Mouse (Mus musculus) CD4-positive naive resting alpha-beta T cell, adult 76 days (primary cell): ENCODE measurements around the gene Vmn1r213. TPM values are rescaled to one million over a fixed set of nuclear protein-coding genes. Genes with fewer than 3 reads are reported as not detected.

Experiments
- total RNA-seq: library from RNA; stranded (reverse); gene quantifications from one replicate; pipeline ENCODE4 v1.2.4, GENCODE M21; 2023

Vmn1r213 gene
- not detected for total RNA-seq

DNA sequence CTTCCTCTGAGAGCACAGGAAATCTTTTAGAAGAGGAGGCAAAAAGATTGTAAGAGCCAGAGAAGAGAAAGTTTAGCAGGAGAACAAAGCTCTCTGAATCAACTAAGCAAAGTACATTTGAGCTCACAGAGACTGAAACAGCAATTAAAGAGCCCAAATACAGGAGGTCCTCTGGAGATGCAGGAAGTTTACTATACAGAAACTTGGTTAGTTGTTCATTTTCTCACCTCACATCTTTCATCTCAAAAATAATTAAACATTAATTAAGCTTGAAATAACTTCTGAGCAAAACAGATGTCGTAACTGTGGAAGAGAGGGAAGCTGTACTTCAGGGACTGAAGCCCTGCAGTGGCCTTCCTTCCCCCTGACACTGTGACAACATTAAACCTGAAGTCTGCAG, at the start of gene Vmn1r213:
Vmn1r213 (plus strand) TSS at position 301 of the 400 bp plus-strand sequence.

DNA sequence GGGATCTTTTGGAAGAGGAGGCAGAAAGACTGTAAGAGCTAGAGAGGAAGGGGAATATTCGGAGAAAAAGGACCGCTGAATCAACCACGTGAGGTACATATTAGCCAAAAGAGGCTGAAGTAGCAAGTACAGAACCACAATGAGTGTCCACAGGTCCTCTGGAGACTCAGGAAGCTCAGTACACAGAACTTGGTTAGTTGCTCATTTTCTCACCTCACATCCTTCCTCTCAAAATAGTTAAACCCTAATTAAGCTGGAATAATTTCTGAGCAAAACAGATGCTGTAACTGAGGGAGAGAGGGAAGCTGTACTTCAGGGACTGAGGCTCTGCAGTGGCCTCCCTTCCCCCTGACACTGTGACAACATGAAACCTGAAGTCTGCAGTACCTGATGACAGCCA, 22.7 kb downstream of the Vmn1r213 start, which contains the start of gene Vmn1r214:
Vmn1r214 (plus strand) TSS at position 301 of the 400 bp plus-strand sequence.

Other genes starting within 250 kb of the Vmn1r213 start
- gene Vmn1r208, start 230.3 kb upstream of the Vmn1r213 start, total RNA-seq = not detected
- not detected for gene Vmn1r209, start 198.0 kb upstream of the Vmn1r213 start, total RNA-seq
- not detected for gene Vmn1r210, start 176.3 kb upstream of the Vmn1r213 start, total RNA-seq
- gene Vmn1r211, start 150.1 kb upstream of the Vmn1r213 start, total RNA-seq = not detected
- not detected for gene Vmn1r212, start 123.5 kb upstream of the Vmn1r213 start, total RNA-seq
- gene Vmn1r214, start 22.8 kb downstream of the Vmn1r213 start, total RNA-seq = not detected
- gene Vmn1r215, start 60.4 kb downstream of the Vmn1r213 start, total RNA-seq = not detected
- gene Vmn1r217, start 110.6 kb downstream of the Vmn1r213 start, total RNA-seq = not detected
- not detected for gene Vmn1r218, start 125.5 kb downstream of the Vmn1r213 start, total RNA-seq
- not detected for gene Vmn1r219, start 151.7 kb downstream of the Vmn1r213 start, total RNA-seq
- not detected for gene Vmn1r220, start 180.3 kb downstream of the Vmn1r213 start, total RNA-seq
- gene Vmn1r221, start 206.5 kb downstream of the Vmn1r213 start, total RNA-seq = not detected
- not detected for gene Vmn1r222, start 228.3 kb downstream of the Vmn1r213 start, total RNA-seq
- gene Vmn1r223, start 239.5 kb downstream of the Vmn1r213 start, total RNA-seq = not detected